ENCODE assay signal across 21 mouse cellular contexts in genomic region chr17:65340016-65340415, GRCm38 (mm10).
A peak's percentile ranks its signal among the peaks of the same experiment; 100 is the strongest.
DNase-seq lines count a peak whose midpoint lies in the region; ATAC-seq and TF ChIP-seq lines count a peak whose summit lies in the region.
"Had no signal": no experiment of that assay in that cellular context is flagged by ENCODE, and none has a peak within 500 bp of the region (broad histone marks: within the 10 kb centered on the region; RNA-seq: fewer than 3 reads in every experiment).

No protein-coding gene starts in this region.

- 71% methylated on average over 4 of the region's 4 CpGs for WGBS in heart, embryonic 12.5 days
- 45% methylated on average over 4 of the region's 4 CpGs for WGBS in lung, embryonic 15.5 days
- 54% methylated on average over 4 of the region's 4 CpGs for WGBS in lung, adult 2 months
- 69% methylated on average over 4 of the region's 4 CpGs for WGBS in embryonic facial prominence, embryonic 15.5 days

- no peak overlapping the region for H3K4me3 ChIP-seq in heart, embryonic 12.5 days
- H3K4me3 ChIP-seq in lung, embryonic 15.5 days = no peak overlapping the region
- H3K4me3 ChIP-seq in lung, adult 2 months (replicated peaks; ENCODE audit: extremely low read depth, low read depth, low read length) = no peak overlapping the region
- no peak overlapping the region for H3K4me3 ChIP-seq in embryonic facial prominence, embryonic 15.5 days (replicated peaks)
- H3K4me3 ChIP-seq: embryonic facial prominence, embryonic 12.5 days; forebrain, embryonic 13.5 days; gastrocnemius, adult 2 months; hindbrain, embryonic 10.5 days; intestine, embryonic 15.5 days had no signal

- H3K4me1 ChIP-seq in heart, embryonic 12.5 days (replicated peaks) = no peaks in the 10 kb centered on the region
- H3K4me1 ChIP-seq in lung, embryonic 15.5 days = no peaks in the 10 kb centered on the region
- no peaks in the 10 kb centered on the region for H3K4me1 ChIP-seq in lung, adult 2 months (ENCODE audit: control insufficient read depth, insufficient read depth, low read length)
- H3K4me1 ChIP-seq in embryonic facial prominence, embryonic 15.5 days = no peaks in the 10 kb centered on the region
- H3K4me1 ChIP-seq: embryonic facial prominence, embryonic 12.5 days; forebrain, embryonic 13.5 days; hindbrain, embryonic 10.5 days; intestine, embryonic 15.5 days had no signal

- no peak for TF ChIP-seq CTCF in lung, adult 2 months (IDR thresholded peaks at IDR 0.05; ENCODE audit: insufficient read depth, low read length)

- no peak for TF ChIP-seq POLR2A in lung, adult 2 months (IDR thresholded peaks at IDR 0.05; ENCODE audit: borderline replicate concordance, extremely low read depth, low read depth, low read length)

- 0 out of 2 replicates have a peak, but pooled peaks cover 4% of the 10 kb centered on the region for H3K9me3 ChIP-seq in heart, embryonic 12.5 days (replicated peaks)
- H3K9me3 ChIP-seq in lung, embryonic 15.5 days = no peaks in the 10 kb centered on the region
- H3K9me3 ChIP-seq in embryonic facial prominence, embryonic 15.5 days (replicated peaks) = no peaks in the 10 kb centered on the region
- H3K9me3 ChIP-seq: embryonic facial prominence, embryonic 12.5 days; hindbrain, embryonic 10.5 days; intestine, embryonic 15.5 days had no signal

- DNase-seq in heart, adult 9 months (ENCODE audit: low spot score in 2 of 2) = peak; percentile 12 to 21
- DNase-seq in lung, adult 2 months = no peak
- no peak for DNase-seq in frontal cortex, postnatal 25 days (ENCODE audit: low spot score in 2 of 2)
- DNase-seq: adrenal gland, adult 8-10 months; adrenal gland, postnatal 36 days; cerebellum, adult 2 months; cerebellum, postnatal 10 days; embryo, embryonic 11 days; forebrain, postnatal 0 days; gastrocnemius, postnatal 25 days had no signal

- no peaks in the 10 kb centered on the region for H3K36me3 ChIP-seq in heart, embryonic 12.5 days
- no peaks in the 10 kb centered on the region for H3K36me3 ChIP-seq in lung, embryonic 15.5 days
- no peaks in the 10 kb centered on the region for H3K36me3 ChIP-seq in embryonic facial prominence, embryonic 15.5 days
- H3K36me3 ChIP-seq: embryonic facial prominence, embryonic 12.5 days; G1E; hindbrain, embryonic 10.5 days; intestine, embryonic 15.5 days had no signal

- no peak overlapping the region for H3K9ac ChIP-seq in heart, embryonic 12.5 days
- no peak overlapping the region for H3K9ac ChIP-seq in lung, embryonic 15.5 days
- no peak overlapping the region for H3K9ac ChIP-seq in embryonic facial prominence, embryonic 15.5 days
- H3K9ac ChIP-seq: embryonic facial prominence, embryonic 12.5 days; forebrain, embryonic 13.5 days; forebrain, postnatal 0 days; hindbrain, embryonic 14.5 days; intestine, embryonic 15.5 days had no signal

- no peak overlapping the region for H3K4me2 ChIP-seq in heart, embryonic 12.5 days
- no peak overlapping the region for H3K4me2 ChIP-seq in lung, embryonic 15.5 days
- no peak overlapping the region for H3K4me2 ChIP-seq in embryonic facial prominence, embryonic 15.5 days (replicated peaks)
- H3K4me2 ChIP-seq: embryonic facial prominence, embryonic 12.5 days; forebrain, embryonic 13.5 days; hindbrain, embryonic 14.5 days; intestine, embryonic 15.5 days had no signal

- no peak overlapping the region for H3K27ac ChIP-seq in heart, embryonic 12.5 days (ENCODE audit: poor library complexity, severe bottlenecking)
- H3K27ac ChIP-seq in lung, embryonic 15.5 days = peak overlapping the region; percentile 71
- H3K27ac ChIP-seq in embryonic facial prominence, embryonic 15.5 days (replicated peaks) = 0 out of 2 replicates have a peak overlapping the region, but pooled peaks have one; percentile 55
- H3K27ac ChIP-seq: embryonic facial prominence, embryonic 12.5 days; forebrain, embryonic 13.5 days; gastrocnemius, adult 2 months; hindbrain, embryonic 10.5 days; hindbrain, embryonic 14.5 days; intestine, embryonic 15.5 days had no signal

- no peaks in the 10 kb centered on the region for H3K27me3 ChIP-seq in heart, embryonic 12.5 days (replicated peaks)
- no peaks in the 10 kb centered on the region for H3K27me3 ChIP-seq in lung, embryonic 15.5 days
- H3K27me3 ChIP-seq in embryonic facial prominence, embryonic 15.5 days = no peaks in the 10 kb centered on the region
- H3K27me3 ChIP-seq: embryonic facial prominence, embryonic 12.5 days; forebrain, embryonic 13.5 days; intestine, embryonic 15.5 days had no signal

- no peak for ATAC-seq in heart, embryonic 12.5 days (ENCODE audit: insufficient number of reproducible peaks, low FRiP score)
- ATAC-seq in lung, embryonic 15.5 days (ENCODE audit: borderline replicate concordance, extremely low read depth, low FRiP score, low TSS enrichment) = peak; percentile 67; the same call in 1 of the 2 replicates
- ATAC-seq in embryonic facial prominence, embryonic 15.5 days (ENCODE audit: insufficient number of reproducible peaks, low FRiP score, low TSS enrichment, low read depth) = no peak
- ATAC-seq: CD4-positive, CD25-positive, alpha-beta regulatory T cell, adult 4 months; forebrain, embryonic 13.5 days; forebrain, postnatal 0 days; intestine, embryonic 15.5 days had no signal

Comparison
In these comparisons a context has a peak if more than half of its experiments do, and no peak if none do; other contexts are left out.
1. DNase-seq: peak in heart, adult 9 months (2 of 2); none in lung, adult 2 months (single experiment) and frontal cortex, postnatal 25 days (0 of 2).